Mouse (Mus musculus) brain, embryonic 14.5 days (tissue): Measurements from ENCODE around the gene Tcp10b.
"Not testable (repeated sequence)": the region's sequence is repeated elsewhere in the genome, so short reads cannot be mapped to it uniquely, and the experiment has no call there.

Experiments used
- CTCF ChIP-seq: fragments of 200-500 bp; IDR thresholded peaks from 2 replicates; pipeline ENCODE4 v1.5.1; 2012; ENCODE audit warnings: inconsistent platforms, mild to moderate bottlenecking, moderate library complexity, borderline replicate concordance; ENCODE audit not compliant: insufficient read depth, insufficient read length; ENCODE audit errors: extremely low read depth
- POLR2A ChIP-seq: fragments of 200-500 bp; IDR thresholded peaks from 2 replicates; pipeline ENCODE4 v1.6.1; 2012; ENCODE audit warnings: mild to moderate bottlenecking, inconsistent platforms, borderline replicate concordance; ENCODE audit not compliant: poor library complexity, insufficient read depth, insufficient read length, severe bottlenecking; ENCODE audit errors: extremely low read depth

DNA sequence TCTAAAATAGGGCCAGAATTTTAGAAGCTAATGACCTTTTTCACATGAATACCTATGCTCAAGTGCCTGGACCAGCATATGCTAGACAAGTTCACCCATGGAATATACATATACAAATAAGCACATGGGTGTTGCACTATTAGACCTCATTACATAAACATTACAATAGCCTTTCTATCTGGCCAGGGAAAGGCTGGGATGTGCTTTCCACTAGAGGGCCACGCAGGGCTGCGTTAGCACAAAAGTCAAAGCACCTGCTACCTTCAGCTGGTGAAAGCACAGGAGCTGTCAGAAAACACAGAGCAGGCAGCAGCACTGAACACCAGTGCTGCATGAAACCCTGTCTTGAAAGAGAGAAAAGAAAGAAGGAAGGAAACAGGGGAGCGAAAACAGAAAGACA is 63.3 kb downstream of the Tcp10b start:
- not testable (repeated sequence) for TF ChIP-seq POLR2A, CTCF
